Mouse (Mus musculus) Patski (cell line): ENCODE measurements around the gene Cacng8. TPM values are rescaled to one million over a fixed set of nuclear protein-coding genes. Genes with fewer than 3 reads are reported as not detected.
"Not testable (repeated sequence)": the region's sequence is repeated elsewhere in the genome, so short reads cannot be mapped to it uniquely, and the experiment has no call there.

Experiments used
- ATAC-seq: fragments of 100-300 bp; one replicate; pipeline ENCODE4 v1.8.0; 2021
- CTCF ChIA-PET: fragments of 350-600 bp; sonication (Branson Sonifier 250); formaldehyde crosslinking; loops from one replicate; lab custom pipeline; 2022; ENCODE audit warnings: inconsistent platforms; lab: Charles Lee
- POLR2A ChIA-PET: fragments of 350-600 bp; sonication (Branson Sonifier 250); formaldehyde crosslinking; loops from one replicate; lab custom pipeline; 2022; ENCODE audit warnings: antibody characterized with exemption, inconsistent platforms; lab: Charles Lee
- DNase-seq: peaks from one replicate; pipeline ENCODE4 v3.0.0-alpha.2; 2011; ENCODE audit warnings: low read depth, low spot score
- H3K27me3 ChIP-seq: fragments of 371-371 bp; one replicate; pipeline ENCODE4 v1.5.1; 2021
- CTCF ChIP-seq: fragments of 100-300 bp; IDR thresholded peaks from one replicate; pipeline ENCODE4 v1.5.1; 2021
- in situ Hi-C: fragments of 300-500 bp; cut with MboI; formaldehyde crosslinking; loops from 3 replicates; pipeline ENCODE4 v1.11.1; 2018; ENCODE audit warnings: low pct_unique_long_range_greater_than_20kb, mixed read lengths
- polyA plus RNA-seq: library from polyadenylated mRNA; unstranded; gene quantifications from one replicate; pipeline ENCODE4 v1.2.3, GENCODE M21; 2021

Cacng8 gene
- polyA plus RNA-seq, 1 experiment from 2014 or later: 1.7 TPM

- POLR2A ChIA-PET: no interaction called here
- DNase-seq: no peak
- no peaks in the 10 kb centered on the region for H3K27me3 ChIP-seq
- CTCF ChIA-PET: no interaction called here
- no peak for ATAC-seq
- in situ Hi-C loops: no loop called here
- no peak for TF ChIP-seq CTCF
Measured at GRCm38 (mm10) chr7:3387761-3388160, 2.7 kb upstream of the Cacng8 start.

GRCm38 (mm10) chr7:3388885-3389284, 1.6 kb upstream of the Cacng8 start:
- no peak for DNase-seq

GRCm38 (mm10) chr7:3389444-3390412, 755 bp upstream of the Cacng8 start:
- ATAC-seq: no peak
- no peak for DNase-seq
- ChIA-PET POLR2A (interaction anchor here (0.7 kb wide), 2 partner anchors 58 to 227 kb away, joined by 6 to 8 read pairs; no protein-coding TSS in a partner anchor), CTCF (no interaction called here)
- TF ChIP-seq CTCF: no peak
- in situ Hi-C loops: no loop called here
- H3K27me3 ChIP-seq: no peaks in the 10 kb centered on the region

More at GRCm38 (mm10) chr7:3388885-3389284, 1.6 kb upstream of the Cacng8 start:
- POLR2A ChIA-PET: interaction anchor here (0.7 kb wide), 1 partner anchor 59 kb away, joined by 8 read pairs; no protein-coding TSS in a partner anchor
- in situ Hi-C loops: no loop called here
- H3K27me3 ChIP-seq: no peaks in the 10 kb centered on the region
- TF ChIP-seq CTCF: no peak
- CTCF ChIA-PET: no interaction called here
- no peak for ATAC-seq

GRCm38 (mm10) chr7:3391081-3391451, 583 bp downstream of the Cacng8 start:
- ATAC-seq (no peak), DNase-seq (no peak)
- in situ Hi-C loops: no loop called here
- ChIA-PET POLR2A (interaction anchor here (0.6 kb wide), 1 partner anchor 11 kb away, joined by 3 read pairs; no protein-coding TSS in a partner anchor), CTCF (no interaction called here)
- H3K27me3 ChIP-seq: no peaks in the 10 kb centered on the region
- no peak for TF ChIP-seq CTCF

GRCm38 (mm10) chr7:3391809-3392208, 1.3 kb downstream of the Cacng8 start:
- POLR2A ChIA-PET: no interaction called here

GRCm38 (mm10) chr7:3397355-3397754, 6.9 kb downstream of the Cacng8 start:
- DNase-seq: no peak
- TF ChIP-seq CTCF: no peak
- H3K27me3 ChIP-seq: no peaks in the 10 kb centered on the region
- ChIA-PET POLR2A (no interaction called here), CTCF (interaction anchor here (1.0 kb wide), 1 partner anchor 59 kb away, joined by 3 read pairs; no protein-coding TSS in a partner anchor)
- no peak for ATAC-seq
- in situ Hi-C loops: no loop called here

More at GRCm38 (mm10) chr7:3391809-3392208, 1.3 kb downstream of the Cacng8 start:
- no peak for ATAC-seq
- in situ Hi-C loops: no loop called here
- no peak for TF ChIP-seq CTCF
- CTCF ChIA-PET: interaction anchor here (0.6 kb wide), 1 partner anchor 19 kb away, joined by 3 read pairs; no protein-coding TSS in a partner anchor
- H3K27me3 ChIP-seq: no peaks in the 10 kb centered on the region
- no peak for DNase-seq

- ChIA-PET CTCF (interaction anchor here (1.0 kb wide), 1 partner anchor 58 kb away, joined by 3 read pairs; no protein-coding TSS in a partner anchor), POLR2A (no interaction called here)
- no peak for TF ChIP-seq CTCF
- DNase-seq: no peak
- in situ Hi-C loops: no loop called here
- ATAC-seq: no peak
- no peaks in the 10 kb centered on the region for H3K27me3 ChIP-seq
Measured at GRCm38 (mm10) chr7:3397797-3398196, 7.3 kb downstream of the Cacng8 start.

GRCm38 (mm10) chr7:3398363-3398762, 7.9 kb downstream of the Cacng8 start:
- CTCF ChIA-PET: interaction anchor here (1.0 kb wide), 1 partner anchor 58 kb away, joined by 3 read pairs; no protein-coding TSS in a partner anchor
- DNase-seq, POLR2A ChIA-PET, ATAC-seq, in situ Hi-C loops, H3K27me3 ChIP-seq: not testable (repeated sequence)

GRCm38 (mm10) chr7:3399937-3400336, 9.5 kb downstream of the Cacng8 start:
- DNase-seq: no peak
- in situ Hi-C loops: no loop called here
- no peak for TF ChIP-seq CTCF
- no peaks in the 10 kb centered on the region for H3K27me3 ChIP-seq
- no peak for ATAC-seq
- CTCF ChIA-PET: interaction anchor here (0.9 kb wide), 1 partner anchor 53 kb away, joined by 3 read pairs; no protein-coding TSS in a partner anchor
- POLR2A ChIA-PET: no interaction called here

GRCm38 (mm10) chr7:3409729-3410520, 19.4 kb downstream of the Cacng8 start:
- in situ Hi-C loops: no loop called here
- CTCF ChIA-PET: no interaction called here
- H3K27me3 ChIP-seq: peaks cover 5% of the 10 kb centered on the region
- DNase-seq: no peak
- POLR2A ChIA-PET: interaction anchor here (0.5 kb wide), 1 partner anchor 1090 kb away, joined by 3 read pairs; no protein-coding TSS in a partner anchor
- TF ChIP-seq CTCF: no peak
- no peak for ATAC-seq
